Mouse (Mus musculus): ENCODE data around the gene Acoxl. TPM values are rescaled to one million over a fixed set of nuclear protein-coding genes. Genes with fewer than 3 reads are reported as not detected.

Gene Acoxl
- polyA plus RNA-seq, 1 experiment from 2014 or later: not detected

DNA sequence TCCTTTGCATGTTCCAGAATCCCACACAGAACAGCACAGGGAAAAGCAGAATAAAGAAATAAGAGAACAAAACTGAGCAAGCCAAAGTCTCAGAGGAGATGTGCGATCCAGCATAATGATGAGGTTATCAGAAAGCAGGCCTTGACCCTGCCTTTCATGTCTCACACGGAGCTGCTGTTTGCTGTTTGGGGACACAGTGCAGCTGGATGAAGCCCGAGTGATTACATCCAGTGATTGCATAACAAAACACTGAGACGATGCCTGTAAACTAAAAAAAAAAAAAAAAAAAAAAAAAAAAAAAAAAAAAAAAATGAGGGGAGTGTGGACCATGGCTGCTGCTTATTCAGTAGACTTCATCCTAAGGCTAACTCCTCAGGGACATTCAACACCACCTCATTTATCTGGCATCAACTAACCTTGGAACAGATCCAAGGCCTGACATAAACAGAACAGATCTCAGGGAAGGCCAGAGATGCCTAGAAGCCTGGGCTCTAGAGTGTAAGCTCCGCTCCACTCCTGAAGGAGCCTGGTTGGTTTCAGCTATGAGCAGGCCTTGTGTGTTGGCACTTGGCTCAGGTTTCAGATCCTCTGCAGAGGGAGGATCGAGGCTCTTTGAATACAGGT lies 152.3 kb downstream of the Acoxl start:
- H3K36me3 ChIP-seq (replicated peaks): no peaks in the 10 kb centered on the region
- no peak overlapping the region for H3K27ac ChIP-seq (replicated peaks)
- H3K27me3 ChIP-seq: no peaks in the 10 kb centered on the region
- no peak overlapping the region for H3K9ac ChIP-seq
- ATAC-seq (ENCODE audit: insufficient read depth): no peak
- H3K9me3 ChIP-seq (replicated peaks): no peaks in the 10 kb centered on the region
- H3K4me2 ChIP-seq: no peak overlapping the region
- 0 out of 2 replicates have a peak, but pooled peaks cover 3% of the 10 kb centered on the region for H3K4me1 ChIP-seq (replicated peaks)
- WGBS (ENCODE audit: insufficient replicate concordance): 44% methylated on average over 6 of the region's 6 CpGs
- no peak overlapping the region for H3K4me3 ChIP-seq (replicated peaks)

DNA sequence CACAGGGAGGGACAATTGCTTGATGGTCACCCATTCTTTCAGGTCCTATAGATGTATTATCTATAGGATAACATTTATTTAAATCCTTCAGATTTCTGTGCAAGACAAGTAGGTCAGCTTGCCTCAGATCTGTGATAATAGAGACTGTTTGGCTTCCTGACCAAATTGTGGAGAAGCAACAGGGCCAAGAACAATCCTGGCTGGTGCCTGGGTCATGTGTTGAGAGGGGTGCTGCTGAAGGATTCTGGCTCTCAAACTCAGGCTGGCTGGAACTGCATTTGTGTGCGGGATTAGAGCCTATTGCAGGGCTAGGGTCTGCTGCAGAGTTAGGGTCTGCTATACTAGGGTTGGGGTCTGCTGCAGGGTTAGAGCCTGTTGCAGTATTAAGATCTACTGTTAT lies 153.0 kb downstream of the Acoxl start:
- WGBS (ENCODE audit: insufficient replicate concordance): 48% methylated on average over 1 of the region's 1 CpGs
- H3K27ac ChIP-seq (replicated peaks): no peak overlapping the region

DNA sequence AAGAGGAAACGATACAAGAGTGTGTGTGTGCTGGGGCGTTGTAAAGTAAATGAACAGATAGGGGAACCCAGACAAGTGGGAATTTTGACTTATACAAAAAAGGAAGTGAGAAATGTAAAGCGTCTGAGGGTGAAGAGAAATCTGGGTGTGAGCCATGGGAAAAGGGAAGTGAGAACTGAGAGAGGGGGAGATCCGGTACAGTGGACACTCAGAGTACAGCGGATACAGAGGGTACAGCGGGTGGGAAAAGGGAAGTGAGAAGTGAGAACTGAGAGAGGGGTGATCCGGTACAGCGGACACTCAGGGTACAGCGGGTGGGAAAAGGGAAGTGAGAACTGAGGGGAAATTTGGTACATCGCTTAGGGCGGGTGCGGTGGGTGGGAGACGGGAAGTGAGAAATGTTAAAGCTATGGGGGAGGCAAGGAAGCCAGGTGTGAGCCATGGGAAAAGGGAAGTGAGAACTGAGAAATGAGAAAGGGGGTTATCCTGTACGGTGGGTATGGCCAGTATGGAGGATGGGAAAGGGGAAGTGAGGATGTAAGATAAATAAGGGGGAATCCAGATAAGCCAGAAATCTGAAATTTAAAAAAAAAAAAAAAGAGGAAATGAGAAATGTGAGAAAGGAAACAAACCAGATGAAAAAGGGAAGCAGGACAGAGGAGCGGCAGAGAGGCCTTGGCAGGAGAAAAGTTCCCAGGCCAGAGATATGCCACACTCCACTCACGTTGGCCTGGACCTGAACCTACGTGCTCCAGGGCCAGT lies 170.2 kb downstream of the Acoxl start:
- Histone ChIP-seq H3K9me3 (replicated peaks) (no peaks in the 10 kb centered on the region), H3K4me1 (replicated peaks) (no peaks in the 10 kb centered on the region), H3K4me3 (replicated peaks) (no peak overlapping the region), H3K4me2 (no peak overlapping the region), H3K36me3 (replicated peaks) (no peaks in the 10 kb centered on the region), H3K9ac (no peak overlapping the region), H3K27ac (replicated peaks) (no peak overlapping the region), H3K27me3 (no peaks in the 10 kb centered on the region)
- no peak for ATAC-seq (ENCODE audit: insufficient read depth)
- WGBS (ENCODE audit: insufficient replicate concordance): 27% methylated on average over 17 of the region's 17 CpGs

More for the DNA sequence above, 153.0 kb downstream of the Acoxl start:
- ATAC-seq (ENCODE audit: insufficient read depth): no peak
- no peak overlapping the region for H3K9ac ChIP-seq
- H3K4me1 ChIP-seq (replicated peaks): 0 out of 2 replicates have a peak, but pooled peaks cover under 1% of the 10 kb centered on the region
- H3K36me3 ChIP-seq (replicated peaks): no peaks in the 10 kb centered on the region
- no peak overlapping the region for H3K4me3 ChIP-seq (replicated peaks)
- H3K4me2 ChIP-seq: no peak overlapping the region
- no peaks in the 10 kb centered on the region for H3K9me3 ChIP-seq (replicated peaks)
- H3K27me3 ChIP-seq: no peaks in the 10 kb centered on the region

DNA sequence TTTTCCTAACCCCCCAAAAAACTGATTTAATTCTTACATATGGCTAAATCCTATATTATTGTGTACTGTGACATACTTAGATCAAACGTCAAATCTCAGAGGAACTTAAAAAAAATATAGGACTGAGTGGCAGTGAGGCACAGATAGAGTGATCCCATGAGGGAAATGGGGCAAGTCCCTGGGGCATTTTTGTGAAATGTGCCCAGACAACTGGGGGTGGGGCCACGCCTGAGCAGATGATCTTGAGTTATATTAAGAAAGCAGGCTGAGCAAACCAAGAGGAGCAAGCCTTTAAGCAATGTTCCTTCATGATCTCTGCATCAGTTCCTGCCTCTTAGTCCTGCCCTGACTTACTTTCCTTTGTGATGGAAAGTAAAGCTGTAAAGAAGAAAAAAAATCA lies 175.9 kb downstream of the Acoxl start:
- Histone ChIP-seq H3K9me3 (replicated peaks) (no peaks in the 10 kb centered on the region), H3K27ac (replicated peaks) (no peak overlapping the region), H3K4me1 (replicated peaks) (no peaks in the 10 kb centered on the region), H3K27me3 (no peaks in the 10 kb centered on the region), H3K36me3 (replicated peaks) (no peaks in the 10 kb centered on the region), H3K9ac (no peak overlapping the region), H3K4me2 (no peak overlapping the region), H3K4me3 (replicated peaks) (no peak overlapping the region)
- no peak for ATAC-seq (ENCODE audit: insufficient read depth)
- 38% methylated on average over 2 of the region's 2 CpGs for WGBS (ENCODE audit: insufficient replicate concordance)

DNA sequence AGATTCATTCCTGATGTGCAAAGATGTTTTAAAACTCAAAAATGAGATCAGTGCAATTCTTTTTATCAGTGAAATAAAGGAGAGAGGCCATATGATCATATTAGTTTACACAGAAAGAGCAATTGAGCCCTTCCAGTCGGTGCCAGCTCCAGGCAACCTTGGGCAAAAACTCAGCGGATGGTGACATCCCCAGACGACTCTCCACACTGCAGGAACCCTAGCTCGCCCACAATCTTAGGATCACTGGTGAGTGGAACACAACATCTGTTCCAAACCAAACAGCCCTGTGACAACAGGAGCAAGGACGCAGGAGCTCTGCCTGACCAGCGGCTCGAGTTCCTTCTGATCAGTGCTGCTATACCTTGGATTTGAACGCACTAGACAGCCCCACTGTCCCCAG lies 176.9 kb downstream of the Acoxl start:
- ATAC-seq (ENCODE audit: insufficient read depth): no peak
- no peaks in the 10 kb centered on the region for H3K9me3 ChIP-seq (replicated peaks)

GRCm38 (mm10) chr2:128020039-128020907 lies 181.6 kb downstream of the Acoxl start:
- no peak overlapping the region for H3K4me3 ChIP-seq (replicated peaks)
- H3K4me2 ChIP-seq: no peak overlapping the region
- no peak for ATAC-seq (ENCODE audit: insufficient read depth)
- no peaks in the 10 kb centered on the region for H3K36me3 ChIP-seq (replicated peaks)
- H3K27me3 ChIP-seq: peaks cover 2% of the 10 kb centered on the region; the same call in 1 of the 2 replicates
- no peaks in the 10 kb centered on the region for H3K9me3 ChIP-seq (replicated peaks)
- H3K4me1 ChIP-seq (replicated peaks): no peaks in the 10 kb centered on the region
- WGBS (ENCODE audit: insufficient replicate concordance): 43% methylated on average over 7 of the region's 7 CpGs
- H3K9ac ChIP-seq: no peak overlapping the region
- no peak overlapping the region for H3K27ac ChIP-seq (replicated peaks)

More for the DNA sequence above, 176.9 kb downstream of the Acoxl start:
- no peak overlapping the region for H3K27ac ChIP-seq (replicated peaks)
- no peaks in the 10 kb centered on the region for H3K36me3 ChIP-seq (replicated peaks)
- WGBS (ENCODE audit: insufficient replicate concordance): 67% methylated on average over 8 of the region's 8 CpGs
- H3K4me2 ChIP-seq: no peak overlapping the region
- H3K4me1 ChIP-seq (replicated peaks): no peaks in the 10 kb centered on the region
- no peak overlapping the region for H3K4me3 ChIP-seq (replicated peaks)
- no peak overlapping the region for H3K9ac ChIP-seq
- peaks cover 2% of the 10 kb centered on the region; the same call in 1 of the 2 replicates for H3K27me3 ChIP-seq

DNA sequence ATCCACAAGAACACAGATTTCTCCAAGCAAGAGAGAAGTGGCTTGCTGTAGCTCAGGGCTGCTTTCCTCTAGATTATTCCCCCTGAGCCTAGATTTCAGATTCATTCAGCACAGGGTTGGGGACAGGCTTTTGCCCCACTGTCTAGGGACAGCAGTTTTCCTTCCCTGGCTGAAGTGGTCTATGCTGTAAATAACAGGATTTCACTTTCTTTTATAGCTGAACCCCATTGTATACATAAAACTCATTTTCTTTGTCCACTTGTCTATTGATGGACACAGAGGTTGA lies 182.2 kb downstream of the Acoxl start:
- H3K4me3 ChIP-seq (replicated peaks): no peak overlapping the region
- H3K27me3 ChIP-seq: peaks cover 2% of the 10 kb centered on the region; the same call in 1 of the 2 replicates
- H3K9me3 ChIP-seq (replicated peaks): no peaks in the 10 kb centered on the region
- H3K27ac ChIP-seq (replicated peaks): no peak overlapping the region
- no peaks in the 10 kb centered on the region for H3K36me3 ChIP-seq (replicated peaks)
- ATAC-seq (ENCODE audit: insufficient read depth): no peak
- H3K9ac ChIP-seq: no peak overlapping the region
- no peaks in the 10 kb centered on the region for H3K4me1 ChIP-seq (replicated peaks)
- no peak overlapping the region for H3K4me2 ChIP-seq

DNA sequence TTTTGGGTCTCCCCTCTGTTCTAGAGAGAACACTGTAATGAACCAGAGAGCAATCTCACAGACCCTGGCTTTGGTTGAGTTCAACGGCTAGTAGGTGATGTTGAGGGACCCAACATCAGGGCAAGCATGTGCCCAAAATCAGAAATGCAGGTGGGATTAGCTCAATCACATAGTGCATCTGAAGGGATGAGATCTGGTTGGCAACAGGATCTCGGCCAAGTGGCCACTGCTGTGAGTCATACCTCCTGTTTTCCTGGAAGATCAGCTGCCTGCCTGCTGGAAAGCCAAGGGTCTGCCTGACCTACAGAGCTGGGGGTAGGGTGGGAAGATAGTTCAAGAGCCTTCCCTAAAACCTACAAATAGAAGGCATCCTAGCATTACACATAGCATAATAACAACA lies 185.2 kb downstream of the Acoxl start:
- no peak overlapping the region for H3K27ac ChIP-seq (replicated peaks)
- H3K36me3 ChIP-seq (replicated peaks): no peaks in the 10 kb centered on the region
- ATAC-seq (ENCODE audit: insufficient read depth): no peak
- H3K4me2 ChIP-seq: no peak overlapping the region
- H3K9me3 ChIP-seq (replicated peaks): no peaks in the 10 kb centered on the region
- H3K9ac ChIP-seq: no peak overlapping the region
- H3K4me3 ChIP-seq (replicated peaks): no peak overlapping the region
- no peaks in the 10 kb centered on the region for H3K4me1 ChIP-seq (replicated peaks)
- H3K27me3 ChIP-seq: peaks cover 2% of the 10 kb centered on the region; the same call in 1 of the 2 replicates
- WGBS (ENCODE audit: insufficient replicate concordance): 63% methylated on average over 2 of the region's 2 CpGs

GRCm38 (mm10) chr2:128027696-128028095 lies 189.0 kb downstream of the Acoxl start:
- Histone ChIP-seq H3K27ac (replicated peaks) (no peak overlapping the region), H3K27me3 (no peaks in the 10 kb centered on the region), H3K4me3 (replicated peaks) (no peak overlapping the region), H3K9ac (no peak overlapping the region), H3K4me2 (no peak overlapping the region; the same call in 1 of the 2 replicates), H3K4me1 (replicated peaks) (no peaks in the 10 kb centered on the region), H3K36me3 (replicated peaks) (no peaks in the 10 kb centered on the region), H3K9me3 (replicated peaks) (no peaks in the 10 kb centered on the region)
- WGBS (ENCODE audit: insufficient replicate concordance): 51% methylated on average over 12 of the region's 12 CpGs
- ATAC-seq (ENCODE audit: insufficient read depth): no peak

DNA sequence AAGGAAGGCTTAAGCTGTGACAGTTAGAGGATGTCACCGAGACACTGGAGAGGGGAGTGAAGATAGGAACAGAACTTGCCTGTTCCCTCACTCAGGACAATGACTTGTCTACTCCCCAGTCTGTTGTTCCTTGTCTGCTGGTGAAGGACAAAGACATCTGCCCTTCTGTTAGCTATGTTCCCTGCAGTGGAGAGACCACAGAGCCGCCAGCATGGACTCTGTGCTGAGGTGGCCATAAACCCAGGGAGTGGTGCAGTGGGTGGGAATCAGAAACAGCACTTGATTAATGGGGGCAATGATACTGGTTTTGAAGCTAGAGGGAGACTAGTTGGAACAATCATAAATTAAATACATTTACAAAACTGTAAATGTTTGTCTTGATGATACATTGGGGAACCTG lies 191.3 kb downstream of the Acoxl start:
- H3K9ac ChIP-seq: no peak overlapping the region
- no peaks in the 10 kb centered on the region for H3K9me3 ChIP-seq (replicated peaks)
- H3K4me2 ChIP-seq: no peak overlapping the region
- H3K4me3 ChIP-seq (replicated peaks): no peak overlapping the region
- no peak overlapping the region for H3K27ac ChIP-seq (replicated peaks)
- no peak for ATAC-seq (ENCODE audit: insufficient read depth)
- no peaks in the 10 kb centered on the region for H3K36me3 ChIP-seq (replicated peaks)
- 70% methylated on average over 2 of the region's 2 CpGs for WGBS (ENCODE audit: insufficient replicate concordance)
- no peaks in the 10 kb centered on the region for H3K4me1 ChIP-seq (replicated peaks)
- no peaks in the 10 kb centered on the region for H3K27me3 ChIP-seq

DNA sequence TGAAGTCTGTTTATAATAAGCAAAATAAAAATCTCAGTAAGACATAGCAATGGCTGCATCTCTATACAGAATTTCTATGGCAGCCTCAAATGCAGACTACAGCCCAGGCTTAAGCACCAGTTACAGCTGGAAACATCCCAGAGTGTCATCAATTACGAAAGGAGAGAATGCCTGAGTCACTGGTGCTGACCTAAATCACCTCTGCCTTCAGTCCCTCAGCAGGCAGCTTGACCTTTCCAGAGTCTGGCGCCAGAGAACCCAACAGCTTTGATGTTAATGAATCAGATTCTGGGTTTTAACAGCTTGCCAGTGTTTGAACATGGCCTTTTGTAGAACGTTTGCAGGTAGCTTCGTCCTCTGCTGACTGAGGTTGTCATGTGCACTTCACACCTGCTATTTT lies 193.4 kb downstream of the Acoxl start:
- H3K9ac ChIP-seq: no peak overlapping the region
- no peaks in the 10 kb centered on the region for H3K9me3 ChIP-seq (replicated peaks)
- H3K27me3 ChIP-seq: no peaks in the 10 kb centered on the region
- H3K36me3 ChIP-seq (replicated peaks): no peaks in the 10 kb centered on the region
- H3K4me1 ChIP-seq (replicated peaks): no peaks in the 10 kb centered on the region
- no peak overlapping the region for H3K4me3 ChIP-seq (replicated peaks)
- 44% methylated on average over 4 of the region's 4 CpGs for WGBS (ENCODE audit: insufficient replicate concordance)
- no peak for ATAC-seq (ENCODE audit: insufficient read depth)
- no peak overlapping the region for H3K27ac ChIP-seq (replicated peaks)
- H3K4me2 ChIP-seq: no peak overlapping the region
